In genomic region chr5:43355832-43356231, GRCm38 (mm10) we compare ENCODE assay signal across 8 mouse cellular contexts.
DNase-seq lines count a peak whose midpoint lies in the region; ATAC-seq and TF ChIP-seq lines count a peak whose summit lies in the region.

No protein-coding gene starts in this region.

- H3K9me3 ChIP-seq in ES-Bruce4 (replicated peaks; ENCODE audit: control insufficient read depth, insufficient read depth, low read length, poor library complexity, severe bottlenecking), result no peaks in the 10 kb centered on the region
- no peaks in the 10 kb centered on the region for H3K9me3 ChIP-seq in forebrain, postnatal 0 days (ENCODE audit: low read length)
- H3K9me3 ChIP-seq in liver, embryonic 16.5 days (replicated peaks; ENCODE audit: control insufficient read depth, low read length), result no peaks in the 10 kb centered on the region

- peak overlapping the region; percentile 3; the same call in 1 of the 2 replicates for H3K27ac ChIP-seq in ES-Bruce4 (ENCODE audit: insufficient read depth, low read length)
- no peak overlapping the region for H3K27ac ChIP-seq in forebrain, postnatal 0 days (ENCODE audit: low read depth, low read length)
- H3K27ac ChIP-seq in liver, embryonic 16.5 days (ENCODE audit: low read length), result no peak overlapping the region

- intact Hi-C loops in heart, postnatal 14 days (cut with DNase I), result loop anchor here (5.0 to 10.0 kb wide), 2 partner anchors 121 to 944 kb away; partner anchors contain the start of gene Cpeb2

- H3K4me3 ChIP-seq in ES-Bruce4 (ENCODE audit: low read depth, low read length), result no peak overlapping the region
- H3K4me3 ChIP-seq in forebrain, postnatal 0 days (ENCODE audit: low read depth, low read length), result no peak overlapping the region
- H3K4me3 ChIP-seq in liver, embryonic 16.5 days (ENCODE audit: low read depth, low read length), result no peak overlapping the region

- WGBS in forebrain, postnatal 0 days, result 82% methylated on average over 16 of the region's 16 CpGs
- 72% methylated on average over 16 of the region's 16 CpGs for WGBS in liver, embryonic 16.5 days (ENCODE audit: insufficient replicate concordance)

- TF ChIP-seq EP300 in ES-Bruce4 (IDR thresholded peaks at IDR 0.05; ENCODE audit: insufficient read depth, low read depth, low read length), result no peak

- no peak for TF ChIP-seq CTCF in ES-Bruce4 (IDR thresholded peaks at IDR 0.05; ENCODE audit: low read depth, low read length)
- TF ChIP-seq CTCF in forebrain, postnatal 0 days (IDR thresholded peaks at IDR 0.05; ENCODE audit: low read depth), result no peak

- no peak for TF ChIP-seq POLR2A in ES-Bruce4 (IDR thresholded peaks at IDR 0.05; ENCODE audit: insufficient read depth, low read length)

- no peaks in the 10 kb centered on the region for H3K36me3 ChIP-seq in ES-Bruce4 (ENCODE audit: control insufficient read depth, insufficient read depth, low read length, poor library complexity, severe bottlenecking)
- H3K36me3 ChIP-seq in forebrain, postnatal 0 days (ENCODE audit: insufficient read depth), result no peaks in the 10 kb centered on the region
- H3K36me3 ChIP-seq in liver, embryonic 16.5 days (ENCODE audit: control insufficient read depth, insufficient read depth), result no peaks in the 10 kb centered on the region

- H3K4me2 ChIP-seq in forebrain, postnatal 0 days (ENCODE audit: low read depth), result no peak overlapping the region
- peak overlapping the region; percentile 75; the same call in 1 of the 2 replicates for H3K4me2 ChIP-seq in liver, embryonic 16.5 days (ENCODE audit: low read depth, low read length)

- no peak for ATAC-seq in forebrain, postnatal 0 days
- ATAC-seq in liver, embryonic 16.5 days (ENCODE audit: low read depth), result no peak

- peaks cover 4% of the 10 kb centered on the region for H3K4me1 ChIP-seq in ES-Bruce4 (ENCODE audit: control insufficient read depth, insufficient read depth, low read length)
- H3K4me1 ChIP-seq in forebrain, postnatal 0 days (ENCODE audit: insufficient read depth), result no peaks in the 10 kb centered on the region
- peaks cover 13% of the 10 kb centered on the region for H3K4me1 ChIP-seq in liver, embryonic 16.5 days (ENCODE audit: control insufficient read depth, low read depth, low read length)

- H3K27me3 ChIP-seq in ES-Bruce4 (ENCODE audit: control insufficient read depth, insufficient read depth, low read length, poor library complexity, severe bottlenecking), result no peaks in the 10 kb centered on the region
- no peaks in the 10 kb centered on the region for H3K27me3 ChIP-seq in forebrain, postnatal 0 days (ENCODE audit: insufficient read depth, low read length)
- H3K27me3 ChIP-seq in liver, embryonic 16.5 days (ENCODE audit: control insufficient read depth, insufficient read depth, low read depth, low read length), result no peaks in the 10 kb centered on the region

- no peak overlapping the region for H3K9ac ChIP-seq in ES-Bruce4 (ENCODE audit: low read depth, poor library complexity, severe bottlenecking)
- no peak overlapping the region for H3K9ac ChIP-seq in forebrain, postnatal 0 days
- no peak overlapping the region for H3K9ac ChIP-seq in liver, embryonic 16.5 days (ENCODE audit: low read depth, low read length)

- peak; percentile 52 for DNase-seq in heart, adult 11 months
- no peak for DNase-seq in heart, postnatal 14 days
- DNase-seq in forebrain, postnatal 0 days, result peak; percentile 42
- no peak for DNase-seq in Muller cell, postnatal 12 days (ENCODE audit: inconsistent ontology term)
- DNase-seq in cerebellum, adult 11-12 months, result no peak
- DNase-seq in natural killer cell, adult 2 months (ENCODE audit: low spot score in 2 of 2), result no peak

Comparison
In these comparisons a context has a peak if more than half of its experiments do, and no peak if none do; other contexts are left out.
1. DNase-seq: peak in heart, adult 11 months (single experiment) and forebrain, postnatal 0 days (single experiment); none in heart, postnatal 14 days (0 of 2), Muller cell, postnatal 12 days (single experiment), cerebellum, adult 11-12 months (single experiment) and natural killer cell, adult 2 months (0 of 2).